Mouse (Mus musculus): ENCODE measurements at regions not wholly inside any gene's neighbourhood (a gene's known extent, or its start where the extent isn't known, plus 50 kb on each side); places are given as distances from the start of the nearest gene placed in this dataset.
A peak's percentile ranks its signal among the peaks of the same experiment; 100 is the strongest.
"Not testable (repeated sequence)": the region's sequence is repeated elsewhere in the genome, so short reads cannot be mapped to it uniquely, and the experiment has no call there.

GRCm38 (mm10) chr12:114285082-114285481 lies 741.4 kb downstream of the Adam6a start:
- peak; percentile 76 for ATAC-seq (replicated peaks; ENCODE audit: low FRiP score, poor library complexity, severe bottlenecking)

GRCm38 (mm10) chr12:114287041-114287440 lies 743.3 kb downstream of the Adam6a start:
- ATAC-seq (replicated peaks; ENCODE audit: low FRiP score, poor library complexity, severe bottlenecking), result no peak

- ATAC-seq (replicated peaks; ENCODE audit: low FRiP score, poor library complexity, severe bottlenecking), result no peak
These were observed 747.4 kb downstream of the Adam6a start for GRCm38 (mm10) chr12:114291083-114291482.

GRCm38 (mm10) chr12:114299771-114300170 lies 756.1 kb downstream of the Adam6a start:
- no peak for ATAC-seq (replicated peaks; ENCODE audit: low FRiP score, poor library complexity, severe bottlenecking)

- ATAC-seq (replicated peaks; ENCODE audit: low FRiP score, poor library complexity, severe bottlenecking), result no peak
These were observed 758.0 kb downstream of the Adam6a start for GRCm38 (mm10) chr12:114301728-114302127.

- ATAC-seq (replicated peaks; ENCODE audit: low FRiP score, poor library complexity, severe bottlenecking), result no peak
These were observed 788.8 kb downstream of the Adam6a start for GRCm38 (mm10) chr12:114332552-114332951.

- 0 out of 2 replicates have a peak, but pooled peaks have one; percentile 14 for ATAC-seq (replicated peaks; ENCODE audit: low FRiP score, poor library complexity, severe bottlenecking)
These were observed 822.6 kb downstream of the Adam6a start for GRCm38 (mm10) chr12:114366276-114366675.

- peak; percentile 74 for ATAC-seq (replicated peaks; ENCODE audit: low FRiP score, poor library complexity, severe bottlenecking)
These were observed 835.1 kb downstream of the Adam6a start for GRCm38 (mm10) chr12:114378696-114379350.

- no peak for ATAC-seq (replicated peaks; ENCODE audit: low FRiP score, poor library complexity, severe bottlenecking)
These were observed 847.7 kb downstream of the Adam6a start for GRCm38 (mm10) chr12:114391447-114391846.

GRCm38 (mm10) chr12:114406206-114406605 lies 862.5 kb downstream of the Adam6a start:
- no peak for ATAC-seq (replicated peaks; ENCODE audit: low FRiP score, poor library complexity, severe bottlenecking)

GRCm38 (mm10) chr12:114434529-114434928 lies 890.8 kb downstream of the Adam6a start:
- ATAC-seq (replicated peaks; ENCODE audit: low FRiP score, poor library complexity, severe bottlenecking), result no peak

- ATAC-seq (replicated peaks; ENCODE audit: low FRiP score, poor library complexity, severe bottlenecking), result no peak
These were observed 918.3 kb downstream of the Adam6a start for GRCm38 (mm10) chr12:114462037-114462436.

- ATAC-seq (replicated peaks; ENCODE audit: low FRiP score, poor library complexity, severe bottlenecking), result no peak
These were observed 918.9 kb downstream of the Adam6a start for GRCm38 (mm10) chr12:114462566-114462965.

GRCm38 (mm10) chr12:114468857-114469256 lies 925.1 kb downstream of the Adam6a start:
- ATAC-seq (replicated peaks; ENCODE audit: low FRiP score, poor library complexity, severe bottlenecking), result no peak

GRCm38 (mm10) chr12:114472678-114473077 lies 929.0 kb downstream of the Adam6a start:
- not testable (repeated sequence) for ATAC-seq (replicated peaks; ENCODE audit: low FRiP score, poor library complexity, severe bottlenecking)

GRCm38 (mm10) chr12:114478741-114479140 lies 935.0 kb downstream of the Adam6a start:
- no peak for ATAC-seq (replicated peaks; ENCODE audit: low FRiP score, poor library complexity, severe bottlenecking)

- not testable (repeated sequence) for ATAC-seq (replicated peaks; ENCODE audit: low FRiP score, poor library complexity, severe bottlenecking)
These were observed 949.9 kb downstream of the Adam6a start for GRCm38 (mm10) chr12:114493500-114494031.

- no peak for ATAC-seq (replicated peaks; ENCODE audit: low FRiP score, poor library complexity, severe bottlenecking)
These were observed 952.0 kb downstream of the Adam6a start for GRCm38 (mm10) chr12:114495741-114496140.

GRCm38 (mm10) chr12:114513143-114513542 lies 969.4 kb downstream of the Adam6a start:
- no peak for ATAC-seq (replicated peaks; ENCODE audit: low FRiP score, poor library complexity, severe bottlenecking)

GRCm38 (mm10) chr12:114542094-114542493 lies 998.4 kb downstream of the Adam6a start:
- not testable (repeated sequence) for ATAC-seq (replicated peaks; ENCODE audit: low FRiP score, poor library complexity, severe bottlenecking)

GRCm38 (mm10) chr12:114544931-114545330 lies 1001.2 kb downstream of the Adam6a start:
- ATAC-seq (replicated peaks; ENCODE audit: low FRiP score, poor library complexity, severe bottlenecking), result not testable (repeated sequence)

- no peak for ATAC-seq (replicated peaks; ENCODE audit: low FRiP score, poor library complexity, severe bottlenecking)
These were observed 1018.7 kb downstream of the Adam6a start for GRCm38 (mm10) chr12:114562440-114562839.
